Mouse (Mus musculus) myocyte (in vitro differentiated cells): Measurements from ENCODE around the gene Galnt14. TPM values are rescaled to one million over a fixed set of nuclear protein-coding genes. Genes with fewer than 3 reads are reported as not detected.

Source experiments
- H3K27me3 ChIP-seq: one replicate; pipeline ENCODE4 v1.6.1; 2011; ENCODE audit not compliant: control insufficient read depth, insufficient read depth, insufficient read length
- H3K36me3 ChIP-seq: one replicate; pipeline ENCODE4 v1.6.1; 2011; ENCODE audit not compliant: control insufficient read depth, insufficient read depth
- H3K4me2 ChIP-seq: one replicate; pipeline ENCODE4 v1.6.1; 2011; ENCODE audit warnings: low read depth, control low read depth
- H3K4me3 ChIP-seq: one replicate; pipeline ENCODE4 v1.5.1; 2011; ENCODE audit warnings: mild to moderate bottlenecking, control low read depth, moderate library complexity
- H3K79me2 ChIP-seq: one replicate; pipeline ENCODE4 v1.6.1; 2011; ENCODE audit not compliant: control insufficient read depth, insufficient read depth
- H3ac ChIP-seq: one replicate; pipeline ENCODE4 v1.6.1; 2011; ENCODE audit not compliant: control insufficient read depth, insufficient read length
- CEBPB ChIP-seq: IDR thresholded peaks from 2 replicates; pipeline ENCODE4 v1.6.1; 2011; ENCODE audit warnings: mild to moderate bottlenecking, moderate library complexity; ENCODE audit not compliant: poor library complexity, insufficient read depth, severe bottlenecking
- E2F4 ChIP-seq: IDR thresholded peaks from one replicate; pipeline ENCODE4 v1.6.1; 2011; ENCODE audit warnings: mild to moderate bottlenecking, control low read depth, moderate library complexity; ENCODE audit not compliant: insufficient read depth
- MAX ChIP-seq: IDR thresholded peaks from one replicate; pipeline ENCODE4 v1.6.1; 2011; ENCODE audit warnings: low read depth, mild to moderate bottlenecking, control low read depth
- MYOD1 ChIP-seq, 3 experiments: IDR thresholded peaks; one replicate each; pipeline ENCODE4 v1.6.1; 2011; ENCODE audit warnings: control low read depth in 2 of 3, low read depth in 2 of 3, mild to moderate bottlenecking in 2 of 3, moderate library complexity in 1 of 3; ENCODE audit not compliant: insufficient read length in 2 of 3, control insufficient read depth in 1 of 3
- MYOG ChIP-seq, 3 experiments: IDR thresholded peaks; one replicate each; pipeline ENCODE4 v1.6.1; 2011; ENCODE audit warnings: control low read depth in 2 of 3, low read depth in 2 of 3, mild to moderate bottlenecking in 2 of 3; ENCODE audit not compliant: insufficient read length in 2 of 3, control insufficient read depth in 1 of 3, insufficient read depth in 1 of 3
- POLR2A ChIP-seq: IDR thresholded peaks from one replicate; pipeline ENCODE4 v1.6.1; 2011; ENCODE audit warnings: low read depth, mild to moderate bottlenecking, control low read depth, moderate library complexity; ENCODE audit not compliant: insufficient read length
- POLR2AphosphoS2 ChIP-seq: IDR thresholded peaks from one replicate; pipeline ENCODE4 v1.6.1; 2011; ENCODE audit warnings: low read depth, control low read depth; ENCODE audit not compliant: insufficient read length
- REST ChIP-seq: IDR thresholded peaks from one replicate; pipeline ENCODE4 v1.6.1; 2011; ENCODE audit warnings: mild to moderate bottlenecking, control low read depth, moderate library complexity; ENCODE audit not compliant: insufficient read depth, insufficient read length
- SRF ChIP-seq: IDR thresholded peaks from one replicate; pipeline ENCODE4 v1.6.1; 2011; ENCODE audit warnings: low read depth; ENCODE audit not compliant: control insufficient read depth, insufficient read length
- TCF12 ChIP-seq: IDR thresholded peaks from one replicate; pipeline ENCODE4 v1.6.1; 2011; ENCODE audit warnings: mild to moderate bottlenecking, control low read depth; ENCODE audit not compliant: poor library complexity, insufficient read depth, severe bottlenecking
- TCF3 ChIP-seq: IDR thresholded peaks from one replicate; pipeline ENCODE4 v1.6.1; 2011; ENCODE audit warnings: low read depth, control low read depth; ENCODE audit not compliant: insufficient read length
- USF1 ChIP-seq: IDR thresholded peaks from one replicate; pipeline ENCODE4 v1.6.1; 2011; ENCODE audit warnings: low read depth, mild to moderate bottlenecking, control low read depth, moderate library complexity
- polyA plus RNA-seq: library from polyadenylated mRNA; unstranded; fragments of >200 nt; fragmentation: generic; extraction: Trizol; gene quantifications from one replicate; pipeline ENCODE4 v1.2.1, GENCODE M21; 2012; ENCODE audit warnings: missing spikeins

The Galnt14 gene
- polyA plus RNA-seq, 1 experiment, result not detected

DNA sequence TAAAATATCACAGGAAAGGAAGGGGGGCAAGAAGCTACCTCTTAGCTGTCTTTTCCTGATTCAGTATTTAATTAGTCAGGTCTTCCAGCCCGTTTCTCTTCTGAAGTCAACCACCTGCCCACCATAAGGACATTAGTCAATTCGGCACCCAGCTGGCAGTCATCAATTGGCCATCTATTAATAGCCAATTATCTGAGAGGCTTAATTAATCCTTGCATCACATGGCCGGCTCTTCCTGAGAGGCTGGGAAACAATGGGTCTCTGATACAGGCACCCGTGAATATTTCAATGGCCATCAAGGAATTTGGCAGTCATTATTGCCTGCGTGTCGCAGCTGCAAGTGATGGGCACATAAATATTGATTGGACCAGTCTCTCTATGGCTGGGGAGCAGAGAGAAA is 10.4 kb downstream of the Galnt14 start:
- TF ChIP-seq POLR2AphosphoS2, result no peak
- TF ChIP-seq REST, result no peak
- TF ChIP-seq CEBPB, result no peak
- TF ChIP-seq MAX, result no peak
- no peak for TF ChIP-seq USF1
- no peak for TF ChIP-seq TCF12
- no peak for TF ChIP-seq MYOD1 (IDR thresholded peaks at IDR 0.05; ENCODE audit: control insufficient read depth in 1 of 3, insufficient read length in 2 of 3, low read depth in 2 of 3)
- no peak for TF ChIP-seq MYOG (IDR thresholded peaks at IDR 0.05; ENCODE audit: control insufficient read depth in 1 of 3, insufficient read depth in 1 of 3, insufficient read length in 2 of 3, low read depth in 2 of 3)
- no peak for TF ChIP-seq POLR2A
- TF ChIP-seq SRF, result no peak
- TF ChIP-seq E2F4, result no peak
- TF ChIP-seq TCF3, result no peak
- Histone ChIP-seq H3K4me2 (no peak overlapping the region), H3K27me3 (no peaks in the 10 kb centered on the region), H3K36me3 (no peaks in the 10 kb centered on the region), H3K79me2 (no peaks in the 10 kb centered on the region), H3K4me3 (no peak overlapping the region), H3ac (no peak overlapping the region)

DNA sequence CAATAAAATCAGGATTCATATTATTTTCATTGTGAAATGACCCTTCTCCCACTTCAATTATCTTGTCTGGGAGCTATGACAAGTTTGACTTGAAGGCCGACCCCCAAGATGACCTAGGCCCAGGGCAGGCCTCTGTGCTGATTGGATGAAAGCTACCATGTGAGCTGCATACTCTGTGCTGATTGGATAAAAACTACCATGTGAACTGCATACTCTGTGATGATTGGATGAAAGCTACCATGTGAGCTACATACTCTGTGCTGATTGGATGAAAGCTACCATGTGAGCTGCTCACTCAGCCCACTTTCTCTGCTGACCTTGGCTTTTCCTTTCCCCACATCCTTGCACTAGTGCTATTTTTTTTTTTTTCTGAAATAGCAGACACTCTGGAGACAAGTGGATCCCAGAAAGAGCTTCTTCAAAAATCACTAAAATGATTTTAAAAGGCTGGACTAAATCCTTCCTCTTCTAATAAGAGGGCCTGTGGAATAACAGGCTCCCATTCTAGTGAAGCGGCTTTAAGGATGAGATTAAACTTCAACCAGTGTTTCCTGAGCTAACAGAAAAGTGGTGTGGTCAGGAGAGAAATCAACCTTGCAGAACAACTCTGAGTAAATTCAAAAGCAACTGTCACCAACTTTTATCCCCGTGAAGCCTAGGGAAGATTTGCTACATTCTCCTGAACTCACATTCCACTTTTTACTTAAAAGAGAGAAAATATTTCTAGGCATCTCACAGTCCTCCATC is 15.9 kb downstream of the Galnt14 start:
- H3K27me3 ChIP-seq, result no peaks in the 10 kb centered on the region

DNA sequence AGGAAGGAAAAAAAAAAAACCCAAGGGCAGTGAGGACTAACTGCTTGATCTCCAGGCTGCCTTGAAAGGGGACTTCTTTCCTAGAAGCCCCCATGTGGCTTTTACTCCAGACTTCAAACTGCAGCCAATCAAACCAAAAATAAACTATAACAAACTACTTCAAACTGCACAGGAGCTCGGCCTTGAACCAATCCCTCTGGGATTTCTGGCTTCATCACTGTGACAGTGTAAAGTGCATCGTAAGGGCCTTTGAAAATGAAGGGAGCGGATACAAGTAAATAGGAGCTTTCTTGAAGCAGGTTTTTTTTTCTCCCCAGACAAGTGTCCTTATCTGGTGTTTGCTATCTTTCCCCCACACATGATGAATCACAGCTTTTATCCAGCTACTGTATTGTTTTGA is 22.0 kb downstream of the Galnt14 start:
- Histone ChIP-seq H3ac (no peak overlapping the region), H3K79me2 (no peaks in the 10 kb centered on the region), H3K4me3 (no peak overlapping the region), H3K27me3 (no peaks in the 10 kb centered on the region), H3K36me3 (no peaks in the 10 kb centered on the region), H3K4me2 (no peak overlapping the region)
- no peak for TF ChIP-seq E2F4
- no peak for TF ChIP-seq POLR2A
- no peak for TF ChIP-seq POLR2AphosphoS2
- no peak for TF ChIP-seq TCF3
- no peak for TF ChIP-seq SRF
- no peak for TF ChIP-seq MYOG (IDR thresholded peaks at IDR 0.05; ENCODE audit: control insufficient read depth in 1 of 3, insufficient read depth in 1 of 3, insufficient read length in 2 of 3, low read depth in 2 of 3)

More for the DNA sequence above, 15.9 kb downstream of the Galnt14 start:
- Histone ChIP-seq H3K79me2 (no peaks in the 10 kb centered on the region), H3K4me2 (no peak overlapping the region), H3ac (no peak overlapping the region), H3K4me3 (no peak overlapping the region), H3K36me3 (no peaks in the 10 kb centered on the region)
- TF ChIP-seq CEBPB (no peak), MYOG (IDR thresholded peaks at IDR 0.05; ENCODE audit: control insufficient read depth in 1 of 3, insufficient read depth in 1 of 3, insufficient read length in 2 of 3, low read depth in 2 of 3) (no peak)

DNA sequence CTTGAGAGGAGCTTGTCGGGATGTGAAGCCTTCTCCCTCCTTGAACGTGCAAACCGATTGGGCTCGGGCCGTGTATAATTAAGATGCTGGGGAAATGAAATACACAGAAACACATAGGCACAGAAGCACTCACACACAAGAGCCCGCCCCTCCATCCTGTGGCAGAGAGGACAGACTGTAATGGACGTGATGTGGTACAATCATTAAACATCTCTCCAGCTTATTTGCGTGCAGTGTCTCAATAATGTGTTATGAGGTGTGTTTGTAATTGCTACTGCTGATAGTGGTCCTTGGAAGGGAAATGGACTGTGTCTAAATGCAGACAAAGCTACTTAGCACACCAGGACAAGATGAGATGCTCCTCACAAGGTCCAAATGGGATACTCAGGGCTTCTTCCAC is 24.0 kb downstream of the Galnt14 start:
- Histone ChIP-seq H3ac (no peak overlapping the region), H3K4me3 (no peak overlapping the region), H3K79me2 (no peaks in the 10 kb centered on the region), H3K36me3 (no peaks in the 10 kb centered on the region), H3K27me3 (no peaks in the 10 kb centered on the region), H3K4me2 (no peak overlapping the region)
- no peak for TF ChIP-seq MYOG (IDR thresholded peaks at IDR 0.05; ENCODE audit: control insufficient read depth in 1 of 3, insufficient read depth in 1 of 3, insufficient read length in 2 of 3, low read depth in 2 of 3)
- TF ChIP-seq REST, result no peak
- no peak for TF ChIP-seq CEBPB
- TF ChIP-seq POLR2A, result no peak
- TF ChIP-seq POLR2AphosphoS2, result no peak

DNA sequence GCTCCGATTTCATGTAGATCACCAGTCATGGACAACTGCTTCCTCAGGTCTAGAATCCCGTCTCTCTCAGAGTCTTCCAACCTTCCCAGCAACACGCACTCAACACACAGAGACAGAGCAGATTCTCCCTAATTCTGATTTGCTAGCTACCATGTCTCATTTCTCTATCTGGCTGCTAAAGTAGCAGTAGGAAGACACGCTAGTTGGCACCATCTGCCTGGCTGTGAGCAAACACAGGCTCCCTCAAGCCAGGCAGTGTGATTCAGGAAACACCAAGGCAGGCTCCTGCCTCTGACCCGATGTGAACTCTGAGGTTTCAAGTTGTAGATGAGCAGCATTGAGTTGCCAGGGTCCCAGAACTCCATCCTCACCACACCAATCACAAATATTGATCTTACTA is 25.5 kb downstream of the Galnt14 start:
- TF ChIP-seq POLR2AphosphoS2 (no peak), SRF (no peak), CEBPB (no peak), TCF12 (no peak), MYOD1 (IDR thresholded peaks at IDR 0.05; ENCODE audit: control insufficient read depth in 1 of 3, insufficient read length in 2 of 3, low read depth in 2 of 3) (no peak), REST (no peak), USF1 (no peak)
- H3K79me2 ChIP-seq, result no peaks in the 10 kb centered on the region
- H3K4me3 ChIP-seq, result no peak overlapping the region
- no peak overlapping the region for H3K4me2 ChIP-seq
- no peaks in the 10 kb centered on the region for H3K27me3 ChIP-seq
- H3K36me3 ChIP-seq, result no peaks in the 10 kb centered on the region
- H3ac ChIP-seq, result no peak overlapping the region
